Mouse (Mus musculus): Measurements from ENCODE around the gene Atp2b1. TPM values are rescaled to one million over a fixed set of nuclear protein-coding genes. Genes with fewer than 3 reads are reported as not detected.
A peak's percentile ranks its signal among the peaks of the same experiment; 100 is the strongest.

Gene Atp2b1
- polyA plus RNA-seq, 1 experiment from 2014 or later = 88.5 TPM

DNA sequence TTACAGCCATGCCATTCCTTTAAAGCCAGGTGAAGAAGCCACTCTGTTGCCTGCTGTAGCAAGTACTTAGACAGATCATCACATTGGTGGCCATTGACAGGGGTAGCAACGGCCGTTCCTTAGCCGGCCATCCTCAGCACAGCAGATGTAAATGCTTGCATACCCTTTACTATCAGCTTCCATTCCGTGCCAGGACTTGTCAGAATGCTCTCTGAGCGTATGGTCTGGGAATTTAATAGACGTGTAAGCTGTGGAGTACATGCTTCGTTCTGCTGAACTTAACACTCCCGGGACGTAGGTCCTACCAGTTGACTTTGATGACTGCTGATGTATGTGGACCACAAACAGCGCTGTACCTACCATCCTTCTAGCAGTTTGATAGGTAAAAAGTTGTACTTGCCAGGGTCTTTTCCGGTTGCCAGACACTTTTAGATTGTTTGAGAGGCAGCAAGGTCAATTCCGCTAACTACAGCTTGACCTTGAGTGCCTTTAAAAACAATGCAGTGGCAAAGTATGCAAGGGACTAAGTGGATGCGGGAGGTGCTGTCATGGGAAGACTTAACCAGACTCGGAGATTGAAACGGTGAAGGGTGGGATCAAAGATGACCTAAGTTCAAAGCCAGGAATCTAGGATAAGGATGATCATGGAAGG, 53.2 kb downstream of the Atp2b1 start:
- Histone ChIP-seq H3K9ac (ENCODE audit: low read length) (no peak overlapping the region), H3K27me3 (ENCODE audit: control insufficient read depth, insufficient read depth, low read length) (no peaks in the 10 kb centered on the region), H3K36me3 (ENCODE audit: control insufficient read depth, insufficient read depth) (peaks cover 9% of the 10 kb centered on the region), H3K4me3 (ENCODE audit: low read length) (no peak overlapping the region), H3K9me3 (replicated peaks; ENCODE audit: control insufficient read depth, low read length) (no peaks in the 10 kb centered on the region), H3K4me1 (ENCODE audit: control insufficient read depth, insufficient read depth, low read length) (peaks cover 13% of the 10 kb centered on the region), H3K4me2 (ENCODE audit: low read depth, low read length) (peak overlapping the region; percentile 37), H3K27ac (ENCODE audit: low read length) (peak overlapping the region; percentile 84)
- ATAC-seq (replicated peaks; ENCODE audit: extremely low read depth, insufficient read depth, low FRiP score) = peak; percentile 80
- 33% methylated on average over 15 of the region's 15 CpGs for WGBS

GRCm38 (mm10) chr10:98970917-98971316, 56.7 kb downstream of the Atp2b1 start:
- WGBS = 87% methylated on average over 3 of the region's 3 CpGs
- H3K9ac ChIP-seq (ENCODE audit: low read length) = no peak overlapping the region

DNA sequence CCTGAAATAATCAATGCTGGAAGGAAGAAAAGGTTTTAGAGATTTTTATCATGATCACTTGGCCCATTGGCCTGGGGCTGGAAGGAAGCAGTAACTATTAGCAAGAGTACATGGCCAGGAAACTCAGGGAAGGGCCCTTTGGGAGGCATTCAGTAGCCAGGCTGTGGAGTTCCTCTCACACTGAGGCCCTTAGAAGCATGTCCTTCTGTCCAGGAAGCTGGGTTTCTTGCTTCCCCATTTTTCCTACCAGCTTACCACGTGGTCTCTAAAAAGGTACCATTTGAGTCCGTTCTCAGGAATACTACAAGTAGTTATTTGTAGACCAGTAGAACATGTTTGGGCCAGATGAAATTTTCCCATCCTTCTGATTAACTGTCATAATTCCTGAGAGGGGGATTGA, 58.2 kb downstream of the Atp2b1 start:
- no peaks in the 10 kb centered on the region for H3K27me3 ChIP-seq (ENCODE audit: control insufficient read depth, insufficient read depth, low read length)
- H3K9me3 ChIP-seq (replicated peaks; ENCODE audit: control insufficient read depth, low read length) = no peaks in the 10 kb centered on the region
- peaks cover 16% of the 10 kb centered on the region for H3K4me1 ChIP-seq (ENCODE audit: control insufficient read depth, insufficient read depth, low read length)
- H3K4me2 ChIP-seq (ENCODE audit: low read depth, low read length) = no peak overlapping the region
- no peak overlapping the region for H3K4me3 ChIP-seq (ENCODE audit: low read length)
- no peak overlapping the region for H3K27ac ChIP-seq (ENCODE audit: low read length)
- H3K36me3 ChIP-seq (ENCODE audit: control insufficient read depth, insufficient read depth) = peaks cover 9% of the 10 kb centered on the region
- H3K9ac ChIP-seq (ENCODE audit: low read length) = no peak overlapping the region
- no peak for ATAC-seq (replicated peaks; ENCODE audit: extremely low read depth, insufficient read depth, low FRiP score)
- 79% methylated on average over 2 of the region's 2 CpGs for WGBS

More at GRCm38 (mm10) chr10:98970917-98971316, 56.7 kb downstream of the Atp2b1 start:
- no peaks in the 10 kb centered on the region for H3K27me3 ChIP-seq (ENCODE audit: control insufficient read depth, insufficient read depth, low read length)
- no peak for ATAC-seq (replicated peaks; ENCODE audit: extremely low read depth, insufficient read depth, low FRiP score)
- H3K27ac ChIP-seq (ENCODE audit: low read length) = no peak overlapping the region
- H3K4me2 ChIP-seq (ENCODE audit: low read depth, low read length) = no peak overlapping the region
- H3K36me3 ChIP-seq (ENCODE audit: control insufficient read depth, insufficient read depth) = peaks cover 9% of the 10 kb centered on the region
- H3K9me3 ChIP-seq (replicated peaks; ENCODE audit: control insufficient read depth, low read length) = no peaks in the 10 kb centered on the region
- no peak overlapping the region for H3K4me3 ChIP-seq (ENCODE audit: low read length)
- H3K4me1 ChIP-seq (ENCODE audit: control insufficient read depth, insufficient read depth, low read length) = peaks cover 20% of the 10 kb centered on the region

GRCm38 (mm10) chr10:98972912-98973605, 58.9 kb downstream of the Atp2b1 start:
- H3K27me3 ChIP-seq (ENCODE audit: control insufficient read depth, insufficient read depth, low read length) = no peaks in the 10 kb centered on the region
- peaks cover 15% of the 10 kb centered on the region for H3K4me1 ChIP-seq (ENCODE audit: control insufficient read depth, insufficient read depth, low read length)
- H3K9me3 ChIP-seq (replicated peaks; ENCODE audit: control insufficient read depth, low read length) = no peaks in the 10 kb centered on the region
- H3K9ac ChIP-seq (ENCODE audit: low read length) = no peak overlapping the region
- H3K4me2 ChIP-seq (ENCODE audit: low read depth, low read length) = no peak overlapping the region
- no peak for ATAC-seq (replicated peaks; ENCODE audit: extremely low read depth, insufficient read depth, low FRiP score)
- H3K27ac ChIP-seq (ENCODE audit: low read length) = no peak overlapping the region
- WGBS = 82% methylated on average over 18 of the region's 18 CpGs
- H3K36me3 ChIP-seq (ENCODE audit: control insufficient read depth, insufficient read depth) = peaks cover 9% of the 10 kb centered on the region
- H3K4me3 ChIP-seq (ENCODE audit: low read length) = no peak overlapping the region

GRCm38 (mm10) chr10:98974645-98975044, 60.4 kb downstream of the Atp2b1 start:
- H3K4me1 ChIP-seq (ENCODE audit: control insufficient read depth, insufficient read depth, low read length) = peaks cover 18% of the 10 kb centered on the region
- H3K9me3 ChIP-seq (replicated peaks; ENCODE audit: control insufficient read depth, low read length) = no peaks in the 10 kb centered on the region
- H3K9ac ChIP-seq (ENCODE audit: low read length) = no peak overlapping the region
- no peaks in the 10 kb centered on the region for H3K27me3 ChIP-seq (ENCODE audit: control insufficient read depth, insufficient read depth, low read length)
- no peaks in the 10 kb centered on the region; the same call in 1 of the 2 replicates for H3K36me3 ChIP-seq (ENCODE audit: control insufficient read depth, insufficient read depth)
- no peak overlapping the region for H3K4me2 ChIP-seq (ENCODE audit: low read depth, low read length)
- H3K4me3 ChIP-seq (ENCODE audit: low read length) = no peak overlapping the region
- 77% methylated on average over 3 of the region's 3 CpGs for WGBS
- H3K27ac ChIP-seq (ENCODE audit: low read length) = no peak overlapping the region
- ATAC-seq (replicated peaks; ENCODE audit: extremely low read depth, insufficient read depth, low FRiP score) = no peak

DNA sequence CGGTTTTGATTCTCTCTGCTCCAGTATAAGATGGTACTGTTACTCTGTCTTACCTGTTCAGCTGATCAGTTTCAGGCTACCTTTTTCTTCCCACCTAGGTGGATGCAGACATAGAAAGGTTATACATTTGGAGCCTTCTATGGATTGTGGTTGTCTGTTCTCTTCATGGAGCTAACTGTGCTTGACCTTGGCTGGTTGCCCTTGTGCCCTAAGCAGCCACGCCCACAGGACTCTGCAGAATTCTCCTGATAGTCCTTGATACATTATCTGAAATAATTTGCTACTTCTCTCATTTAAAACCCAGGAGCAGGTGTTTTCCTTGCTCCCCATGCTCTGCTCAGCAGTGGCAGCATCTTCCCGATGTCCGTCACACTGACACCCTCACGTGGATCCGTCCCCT, 61.4 kb downstream of the Atp2b1 start:
- 67% methylated on average over 6 of the region's 6 CpGs for WGBS
- H3K27me3 ChIP-seq (ENCODE audit: control insufficient read depth, insufficient read depth, low read length) = no peaks in the 10 kb centered on the region
- no peak overlapping the region for H3K9ac ChIP-seq (ENCODE audit: low read length)
- ATAC-seq (replicated peaks; ENCODE audit: extremely low read depth, insufficient read depth, low FRiP score) = no peak
- no peak overlapping the region for H3K4me3 ChIP-seq (ENCODE audit: low read length)
- H3K36me3 ChIP-seq (ENCODE audit: control insufficient read depth, insufficient read depth) = peaks cover 3% of the 10 kb centered on the region; the same call in 1 of the 2 replicates
- no peak overlapping the region for H3K4me2 ChIP-seq (ENCODE audit: low read depth, low read length)
- H3K9me3 ChIP-seq (replicated peaks; ENCODE audit: control insufficient read depth, low read length) = no peaks in the 10 kb centered on the region
- H3K27ac ChIP-seq (ENCODE audit: low read length) = no peak overlapping the region
- peaks cover 18% of the 10 kb centered on the region for H3K4me1 ChIP-seq (ENCODE audit: control insufficient read depth, insufficient read depth, low read length)

DNA sequence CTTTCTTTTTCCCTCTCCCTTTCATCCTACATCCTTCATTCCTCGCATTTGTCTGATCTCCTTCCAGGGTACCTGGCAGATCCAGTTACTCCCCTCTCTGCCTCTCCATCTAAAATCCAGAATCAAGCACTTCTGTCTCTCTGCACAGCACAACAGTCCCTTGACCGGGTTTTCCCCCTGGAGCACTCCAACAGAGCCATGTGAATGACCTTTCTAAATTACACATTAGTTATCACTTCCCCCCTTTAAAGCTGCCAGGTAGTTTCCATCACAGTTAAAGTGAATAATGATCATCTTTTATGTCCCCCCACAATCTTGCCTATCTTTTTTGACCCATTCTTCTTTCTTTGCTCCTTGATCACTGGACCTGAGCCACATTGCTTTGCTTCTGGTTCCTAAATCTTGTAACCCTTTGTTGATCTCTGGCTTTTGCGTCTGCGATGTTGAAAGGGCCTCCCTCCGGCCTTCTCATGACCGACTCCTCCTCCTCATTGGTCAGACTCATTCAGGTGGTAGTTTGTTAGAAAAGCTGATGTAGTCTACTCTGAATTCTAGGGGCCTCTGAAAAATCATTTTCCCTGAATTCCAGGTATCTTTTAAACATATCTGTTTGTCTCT, 62.8 kb downstream of the Atp2b1 start:
- Histone ChIP-seq H3K9ac (ENCODE audit: low read length) (no peak overlapping the region), H3K4me3 (ENCODE audit: low read length) (no peak overlapping the region), H3K9me3 (replicated peaks; ENCODE audit: control insufficient read depth, low read length) (no peaks in the 10 kb centered on the region), H3K36me3 (ENCODE audit: control insufficient read depth, insufficient read depth) (peaks cover 3% of the 10 kb centered on the region; the same call in 1 of the 2 replicates), H3K27me3 (ENCODE audit: control insufficient read depth, insufficient read depth, low read length) (no peaks in the 10 kb centered on the region), H3K4me1 (ENCODE audit: control insufficient read depth, insufficient read depth, low read length) (peaks cover 18% of the 10 kb centered on the region), H3K4me2 (ENCODE audit: low read depth, low read length) (no peak overlapping the region), H3K27ac (ENCODE audit: low read length) (no peak overlapping the region)
- ATAC-seq (replicated peaks; ENCODE audit: extremely low read depth, insufficient read depth, low FRiP score) = no peak
- WGBS = 76% methylated on average over 6 of the region's 6 CpGs

DNA sequence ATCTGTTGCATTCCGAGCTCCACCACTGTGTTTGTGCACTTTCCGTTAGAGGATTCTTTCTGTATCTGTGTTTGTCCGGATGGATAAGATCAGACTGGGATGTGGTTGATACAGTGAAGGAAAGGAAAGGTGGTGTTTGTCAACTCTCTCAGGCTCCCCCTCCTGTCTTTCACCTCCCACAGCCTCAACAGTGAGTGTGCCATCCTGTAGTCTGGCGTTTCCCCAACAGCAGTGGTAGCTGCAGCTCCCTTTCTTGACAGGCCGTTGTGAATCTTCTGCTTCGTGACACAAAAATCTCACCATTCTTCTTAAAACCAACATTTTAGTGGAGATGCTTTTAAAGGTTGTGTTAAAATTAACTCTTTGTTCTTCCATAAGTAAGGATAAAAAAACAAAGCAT, 64.6 kb downstream of the Atp2b1 start:
- H3K4me2 ChIP-seq (ENCODE audit: low read depth, low read length) = no peak overlapping the region
- no peak overlapping the region for H3K4me3 ChIP-seq (ENCODE audit: low read length)
- 56% methylated on average over 6 of the region's 6 CpGs for WGBS
- H3K36me3 ChIP-seq (ENCODE audit: control insufficient read depth, insufficient read depth) = peaks cover 3% of the 10 kb centered on the region; the same call in 1 of the 2 replicates
- H3K4me1 ChIP-seq (ENCODE audit: control insufficient read depth, insufficient read depth, low read length) = peaks cover 16% of the 10 kb centered on the region
- H3K9me3 ChIP-seq (replicated peaks; ENCODE audit: control insufficient read depth, low read length) = no peaks in the 10 kb centered on the region
- H3K27ac ChIP-seq (ENCODE audit: low read length) = no peak overlapping the region
- ATAC-seq (replicated peaks; ENCODE audit: extremely low read depth, insufficient read depth, low FRiP score) = no peak
- H3K27me3 ChIP-seq (ENCODE audit: control insufficient read depth, insufficient read depth, low read length) = no peaks in the 10 kb centered on the region
- no peak overlapping the region for H3K9ac ChIP-seq (ENCODE audit: low read length)

DNA sequence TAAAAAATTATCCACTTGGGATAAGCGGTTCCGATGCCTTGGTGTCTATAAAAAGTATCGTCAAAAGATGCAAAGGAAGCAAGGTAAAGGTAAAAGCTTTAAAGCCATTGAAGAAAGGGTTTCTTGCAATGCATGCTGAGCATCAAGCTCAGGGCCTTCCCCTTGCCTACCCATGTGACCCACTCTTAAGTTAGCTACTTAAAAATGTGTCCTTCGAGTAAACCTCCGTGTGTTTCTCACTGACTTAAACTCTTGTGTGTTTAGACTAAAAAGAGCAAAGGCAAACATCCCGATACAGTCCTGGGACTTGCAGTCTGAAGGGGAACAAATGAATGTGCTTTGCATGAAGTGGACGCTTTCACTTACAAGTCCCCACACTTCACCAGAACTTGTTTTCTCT, 65.1 kb downstream of the Atp2b1 start:
- Histone ChIP-seq H3K4me3 (ENCODE audit: low read length) (no peak overlapping the region), H3K9me3 (replicated peaks; ENCODE audit: control insufficient read depth, low read length) (no peaks in the 10 kb centered on the region), H3K4me1 (ENCODE audit: control insufficient read depth, insufficient read depth, low read length) (peaks cover 16% of the 10 kb centered on the region), H3K27me3 (ENCODE audit: control insufficient read depth, insufficient read depth, low read length) (no peaks in the 10 kb centered on the region), H3K9ac (ENCODE audit: low read length) (no peak overlapping the region), H3K36me3 (ENCODE audit: control insufficient read depth, insufficient read depth) (peaks cover 3% of the 10 kb centered on the region; the same call in 1 of the 2 replicates), H3K27ac (ENCODE audit: low read length) (no peak overlapping the region), H3K4me2 (ENCODE audit: low read depth, low read length) (no peak overlapping the region)
- WGBS = 68% methylated on average over 7 of the region's 7 CpGs
- ATAC-seq (replicated peaks; ENCODE audit: extremely low read depth, insufficient read depth, low FRiP score) = no peak
